Mouse (Mus musculus): Measurements from ENCODE around the gene Pak7. TPM values are rescaled to one million over a fixed set of nuclear protein-coding genes. Genes with fewer than 3 reads are reported as not detected.

Pak7 gene
- total RNA-seq, 1 experiment from 2014 or later: not detected

- ATAC-seq (replicated peaks; ENCODE audit: low read depth, poor library complexity, severe bottlenecking): no peak
These were observed 156.5 kb downstream of the Pak7 start for GRCm38 (mm10) chr2:136231228-136231627.

GRCm38 (mm10) chr2:136204034-136204433, 183.7 kb downstream of the Pak7 start:
- no peak for ATAC-seq (replicated peaks; ENCODE audit: low read depth, poor library complexity, severe bottlenecking)

- ATAC-seq (replicated peaks; ENCODE audit: low read depth, poor library complexity, severe bottlenecking): no peak
These were observed 212.7 kb downstream of the Pak7 start for GRCm38 (mm10) chr2:136175030-136175429.

GRCm38 (mm10) chr2:136150752-136151151, 237.0 kb downstream of the Pak7 start:
- no peak for ATAC-seq (replicated peaks; ENCODE audit: low read depth, poor library complexity, severe bottlenecking)

GRCm38 (mm10) chr2:136149530-136149929, 238.2 kb downstream of the Pak7 start:
- ATAC-seq (replicated peaks; ENCODE audit: low read depth, poor library complexity, severe bottlenecking): peak; percentile 69

- ATAC-seq (replicated peaks; ENCODE audit: low read depth, poor library complexity, severe bottlenecking): peak; percentile 94
These were observed 238.8 kb downstream of the Pak7 start for GRCm38 (mm10) chr2:136148999-136149398.

- ATAC-seq (replicated peaks; ENCODE audit: low read depth, poor library complexity, severe bottlenecking): no peak
These were observed 247.0 kb downstream of the Pak7 start for GRCm38 (mm10) chr2:136140807-136141206.

GRCm38 (mm10) chr2:136139159-136140069, 248.4 kb downstream of the Pak7 start:
- peak; percentile 65 for ATAC-seq (replicated peaks; ENCODE audit: low read depth, poor library complexity, severe bottlenecking)

GRCm38 (mm10) chr2:136138451-136138850, 249.3 kb downstream of the Pak7 start:
- no peak for ATAC-seq (replicated peaks; ENCODE audit: low read depth, poor library complexity, severe bottlenecking)

- ATAC-seq (replicated peaks; ENCODE audit: low read depth, poor library complexity, severe bottlenecking): peak; percentile 94
These were observed 265.9 kb downstream of the Pak7 start for GRCm38 (mm10) chr2:136121867-136122266.

GRCm38 (mm10) chr2:136118006-136118405, 269.8 kb downstream of the Pak7 start:
- ATAC-seq (replicated peaks; ENCODE audit: low read depth, poor library complexity, severe bottlenecking): no peak

GRCm38 (mm10) chr2:136113374-136113773, 274.4 kb downstream of the Pak7 start:
- no peak for ATAC-seq (replicated peaks; ENCODE audit: low read depth, poor library complexity, severe bottlenecking)

- no peak for ATAC-seq (replicated peaks; ENCODE audit: low read depth, poor library complexity, severe bottlenecking)
These were observed 278.8 kb downstream of the Pak7 start for GRCm38 (mm10) chr2:136109038-136109363.

GRCm38 (mm10) chr2:136108124-136109037, 279.4 kb downstream of the Pak7 start:
- ATAC-seq (replicated peaks; ENCODE audit: low read depth, poor library complexity, severe bottlenecking): no peak

GRCm38 (mm10) chr2:136107597-136107996, 280.2 kb downstream of the Pak7 start:
- no peak for ATAC-seq (replicated peaks; ENCODE audit: low read depth, poor library complexity, severe bottlenecking)

GRCm38 (mm10) chr2:136097143-136097542, 290.6 kb downstream of the Pak7 start:
- no peak for ATAC-seq (replicated peaks; ENCODE audit: low read depth, poor library complexity, severe bottlenecking)

- ATAC-seq (replicated peaks; ENCODE audit: low read depth, poor library complexity, severe bottlenecking): peak; percentile 62
These were observed 291.8 kb downstream of the Pak7 start for GRCm38 (mm10) chr2:136095978-136096377.

GRCm38 (mm10) chr2:136064356-136064755, 323.4 kb downstream of the Pak7 start:
- no peak for ATAC-seq (replicated peaks; ENCODE audit: low read depth, poor library complexity, severe bottlenecking)

- ATAC-seq (replicated peaks; ENCODE audit: low read depth, poor library complexity, severe bottlenecking): no peak
These were observed 328.6 kb downstream of the Pak7 start for GRCm38 (mm10) chr2:136059029-136059669.

GRCm38 (mm10) chr2:136058398-136058797, 329.4 kb downstream of the Pak7 start:
- no peak for ATAC-seq (replicated peaks; ENCODE audit: low read depth, poor library complexity, severe bottlenecking)
